Mouse (Mus musculus) liver, postnatal 0 days (tissue): Measurements from ENCODE around the gene Slc6a20a.

Experiments used
- CTCF ChIP-seq: sonication (generic); IDR thresholded peaks from 2 replicates; pipeline ENCODE4 v1.5.1; 2016; ENCODE audit warnings: antibody characterized with exemption, low read depth
- EP300 ChIP-seq: IDR thresholded peaks from 2 replicates; pipeline ENCODE4 v1.6.1; 2016; ENCODE audit warnings: antibody characterized with exemption, low read depth, mild to moderate bottlenecking

DNA sequence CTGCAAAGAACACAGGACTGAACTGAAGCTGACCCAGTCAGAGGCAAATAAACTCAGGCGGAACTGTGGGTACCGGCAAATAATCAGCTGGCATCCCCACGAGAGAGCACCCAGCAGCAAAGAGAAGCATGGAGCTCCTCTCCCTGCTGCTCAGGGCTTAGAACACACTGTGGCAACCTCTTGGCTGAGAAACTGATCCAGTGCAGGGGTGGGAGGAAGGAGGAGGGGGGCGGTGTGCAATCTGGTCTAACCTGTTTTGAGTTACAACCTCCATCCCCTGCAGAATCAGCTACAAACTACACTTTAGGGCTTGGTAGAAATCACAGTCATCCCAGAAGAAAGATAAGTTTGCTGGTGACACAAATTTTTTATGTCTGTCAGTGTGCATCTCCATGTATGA lies 27.3 kb downstream of the Slc6a20a start:
- TF ChIP-seq CTCF (no peak), EP300 (no peak)
